Mouse (Mus musculus) forebrain, embryonic 11.5 days (tissue): ENCODE results near the gene Xcr1. TPM values are rescaled to one million over a fixed set of nuclear protein-coding genes. Genes with fewer than 3 reads are reported as not detected.

Experiments used
- ATAC-seq: fragments of 200-750 bp; cut with Nextera tagmentation; replicated peaks from 2 replicates; pipeline ENCODE4 v1.8.0; 2017; ENCODE audit warnings: moderate TSS enrichment; ENCODE audit not compliant: low FRiP score
- DNase-seq: peaks from one replicate; pipeline ENCODE4 v3.0.0-alpha.2; 2017; ENCODE audit warnings: low spot score
- H3K27ac ChIP-seq: fragments of 300-500 bp; sonication (generic); 2 replicates; pipeline ENCODE4 v1.5.1; 2014; ENCODE audit warnings: low read depth, low read length
- H3K27me3 ChIP-seq: fragments of 300-500 bp; sonication (generic); 2 replicates; pipeline ENCODE4 v1.6.1; 2014; ENCODE audit warnings: mild to moderate bottlenecking, low read length, mixed read lengths; ENCODE audit not compliant: control insufficient read depth, insufficient read depth
- H3K36me3 ChIP-seq: fragments of 300-500 bp; sonication (generic); 2 replicates; pipeline ENCODE4 v1.6.1; 2014; ENCODE audit warnings: mild to moderate bottlenecking, low read length, moderate library complexity, mixed read lengths; ENCODE audit not compliant: control insufficient read depth, insufficient read depth
- H3K4me1 ChIP-seq: fragments of 300-500 bp; sonication (generic); replicated peaks from 2 replicates; pipeline ENCODE4 v1.6.1; 2014; ENCODE audit warnings: low read length, mixed read lengths; ENCODE audit not compliant: control insufficient read depth, insufficient read depth
- H3K4me2 ChIP-seq: fragments of 300-500 bp; sonication (generic); 2 replicates; pipeline ENCODE4 v1.6.1; 2014; ENCODE audit warnings: low read depth, mild to moderate bottlenecking, low read length, moderate library complexity, mixed read lengths; ENCODE audit not compliant: severe bottlenecking
- H3K4me3 ChIP-seq: fragments of 300-500 bp; sonication (generic); 2 replicates; pipeline ENCODE4 v1.5.1; 2014; ENCODE audit warnings: low read depth, low read length
- H3K9ac ChIP-seq: fragments of 300-500 bp; sonication (generic); 2 replicates; pipeline ENCODE4 v1.6.1; 2014; ENCODE audit warnings: low read length
- H3K9me3 ChIP-seq: fragments of 300-500 bp; sonication (generic); 2 replicates; pipeline ENCODE4 v1.6.1; 2016; ENCODE audit warnings: low read length, mixed read lengths; ENCODE audit not compliant: control insufficient read depth
- WGBS: fragments of 180-500 bp; shearing (Covaris S2); extraction: QIAGEN DNeasy Blood & Tissue Kit; methylation state at CpG from one replicate; pipeline ENCODE4 v1.1.7; 2014; 5-methylcytosine and 5-hydroxymethylcytosine counted together
- polyA plus RNA-seq: library from polyadenylated mRNA; unstranded; fragments of >200 nt; fragmentation: Nextera tagmentation; extraction: Ambion mirVana; gene quantifications from 2 replicates; pipeline ENCODE4 v1.2.1, GENCODE M21; 2014

Gene Xcr1
- polyA plus RNA-seq, result 0.04 and 0.08 TPM in 2 replicates

- ATAC-seq (no peak), DNase-seq (no peak)
- no peak within 1 kb of the TSS for H3K27ac ChIP-seq
- H3K9me3 ChIP-seq, result no peaks in the 10 kb centered on the region
- no peaks in the 10 kb centered on the region for H3K27me3 ChIP-seq
- 85% methylated on average over 9 of the region's 9 CpGs for WGBS
- no peaks in the 10 kb centered on the region for H3K36me3 ChIP-seq
- no peak within 1 kb of the TSS for H3K9ac ChIP-seq
- H3K4me3 ChIP-seq, result no peak within 1 kb of the TSS
- H3K4me2 ChIP-seq, result no peak within 1 kb of the TSS
- no peaks in the 10 kb centered on the region for H3K4me1 ChIP-seq
These were observed at the start of gene Xcr1 for GRCm38 (mm10) chr9:123861929-123862328. Gene Xcr1, minus strand, starts transcription at chr9:123862029.

GRCm38 (mm10) chr9:123872049-123872448, 10.2 kb upstream of the Xcr1 start:
- no peak overlapping the region for H3K27ac ChIP-seq
- DNase-seq (no peak), ATAC-seq (no peak)
- no peak overlapping the region for H3K4me3 ChIP-seq
- H3K9ac ChIP-seq, result no peak overlapping the region
- no peaks in the 10 kb centered on the region for H3K9me3 ChIP-seq
- no peak overlapping the region for H3K4me2 ChIP-seq
- no peaks in the 10 kb centered on the region for H3K4me1 ChIP-seq
- 78% methylated on average over 4 of the region's 4 CpGs for WGBS
- no peaks in the 10 kb centered on the region for H3K36me3 ChIP-seq
- no peaks in the 10 kb centered on the region for H3K27me3 ChIP-seq

- Histone ChIP-seq H3K9ac (no peak overlapping the region), H3K9me3 (no peaks in the 10 kb centered on the region), H3K36me3 (no peaks in the 10 kb centered on the region), H3K27me3 (no peaks in the 10 kb centered on the region), H3K4me3 (no peak overlapping the region), H3K27ac (no peak overlapping the region), H3K4me1 (no peaks in the 10 kb centered on the region), H3K4me2 (no peak overlapping the region)
- ATAC-seq (no peak), DNase-seq (no peak)
- 69% methylated on average over 4 of the region's 6 CpGs for WGBS
These were observed 7.4 kb upstream of the Xcr1 start for GRCm38 (mm10) chr9:123869167-123869784.

GRCm38 (mm10) chr9:123863641-123864040, 1.8 kb upstream of the Xcr1 start:
- H3K4me1 ChIP-seq, result no peaks in the 10 kb centered on the region
- no peak overlapping the region for H3K9ac ChIP-seq
- H3K27me3 ChIP-seq, result no peaks in the 10 kb centered on the region
- no peak overlapping the region for H3K4me3 ChIP-seq
- DNase-seq, result no peak
- no peaks in the 10 kb centered on the region for H3K36me3 ChIP-seq
- WGBS, result 92% methylated on average over 1 of the region's 1 CpGs
- H3K9me3 ChIP-seq, result no peaks in the 10 kb centered on the region
- no peak overlapping the region for H3K27ac ChIP-seq
- H3K4me2 ChIP-seq, result no peak overlapping the region
- ATAC-seq, result no peak

GRCm38 (mm10) chr9:123862895-123863616, 1.2 kb upstream of the Xcr1 start:
- ATAC-seq, result no peak
- no peak overlapping the region for H3K27ac ChIP-seq
- no peaks in the 10 kb centered on the region for H3K4me1 ChIP-seq
- WGBS, result 89% methylated on average over 1 of the region's 1 CpGs
- H3K9me3 ChIP-seq, result no peaks in the 10 kb centered on the region
- no peaks in the 10 kb centered on the region for H3K36me3 ChIP-seq
- no peak for DNase-seq
- H3K9ac ChIP-seq, result no peak overlapping the region
- no peak overlapping the region for H3K4me3 ChIP-seq
- H3K4me2 ChIP-seq, result no peak overlapping the region
- H3K27me3 ChIP-seq, result no peaks in the 10 kb centered on the region

GRCm38 (mm10) chr9:123856836-123857235, 5.0 kb downstream of the Xcr1 start:
- H3K36me3 ChIP-seq, result no peaks in the 10 kb centered on the region
- no peak overlapping the region for H3K27ac ChIP-seq
- H3K9ac ChIP-seq, result no peak overlapping the region
- no peak overlapping the region for H3K4me2 ChIP-seq
- H3K4me3 ChIP-seq, result no peak overlapping the region
- no peaks in the 10 kb centered on the region for H3K27me3 ChIP-seq
- WGBS, result 94% methylated on average over 2 of the region's 2 CpGs
- no peaks in the 10 kb centered on the region for H3K4me1 ChIP-seq
- ATAC-seq, result no peak
- H3K9me3 ChIP-seq, result no peaks in the 10 kb centered on the region
- DNase-seq, result no peak

- Histone ChIP-seq H3K4me1 (peaks cover 5% of the 10 kb centered on the region; the same call in 1 of the 2 replicates), H3K9me3 (no peaks in the 10 kb centered on the region), H3K27me3 (no peaks in the 10 kb centered on the region), H3K4me2 (peak overlapping the region; percentile 51), H3K36me3 (no peaks in the 10 kb centered on the region), H3K27ac (no peak overlapping the region), H3K9ac (peak overlapping the region; percentile 37; the same call in 1 of the 2 replicates), H3K4me3 (peak overlapping the region; percentile 17)
- WGBS, result 69% methylated on average over 5 of the region's 5 CpGs
- DNase-seq (no peak), ATAC-seq (peak; percentile 32)
These were observed 9.1 kb downstream of the Xcr1 start for GRCm38 (mm10) chr9:123852449-123853390.

GRCm38 (mm10) chr9:123851713-123852448, 9.9 kb downstream of the Xcr1 start, which contains the start of gene Fyco1:
Gene Fyco1, minus strand, starts transcription at chr9:123851899.
- Histone ChIP-seq H3K4me1 (peaks cover 5% of the 10 kb centered on the region; the same call in 1 of the 2 replicates), H3K36me3 (no peaks in the 10 kb centered on the region), H3K9ac (peak within 1 kb of the TSS; percentile 79), H3K4me2 (peak within 1 kb of the TSS; percentile 76), H3K9me3 (no peaks in the 10 kb centered on the region), H3K4me3 (peak within 1 kb of the TSS; percentile 64), H3K27me3 (no peaks in the 10 kb centered on the region), H3K27ac (peak within 1 kb of the TSS; percentile 59; the same call in 1 of the 2 replicates)
- peak; percentile 94 for DNase-seq
- peak; percentile 96 for ATAC-seq
- under 1% methylated on average over 46 of the region's 47 CpGs for WGBS
